Mouse (Mus musculus) 416B (cell line): Measurements from ENCODE around the gene Rpsa.

Source experiments
- DNase-seq: peaks from one replicate; pipeline ENCODE4 v3.0.0; 2011; ENCODE audit warnings: low read depth

Gene Rpsa

DNA sequence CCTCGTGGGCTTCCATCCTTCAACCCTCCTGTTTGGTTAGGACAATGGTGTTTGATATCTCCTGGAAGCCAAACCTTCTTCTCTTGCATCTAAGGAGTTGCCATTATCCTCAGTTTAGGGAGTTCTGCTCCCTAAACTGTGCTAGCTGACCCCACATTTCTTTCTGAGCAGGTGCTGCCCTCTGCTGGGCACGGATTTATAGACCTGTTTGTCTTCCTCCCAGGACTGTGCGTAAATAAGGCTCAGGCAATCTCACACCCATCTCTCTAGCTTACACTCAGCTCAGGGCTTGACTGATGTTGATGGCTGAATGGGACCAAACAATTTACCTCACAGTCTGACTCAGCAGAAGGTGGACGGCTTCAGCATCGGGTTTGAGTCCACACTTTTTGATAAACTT is 43.8 kb downstream of the Rpsa start:
- DNase-seq, result peak; percentile 63

GRCm38 (mm10) chr9:120174436-120175137 is 47.1 kb downstream of the Rpsa start:
- no peak for DNase-seq

- no peak for DNase-seq
Measured at GRCm38 (mm10) chr9:120178813-120179212, 51.3 kb downstream of the Rpsa start.
